Mouse (Mus musculus) lung, postnatal 0 days (tissue): ENCODE results near the gene Slc30a4. TPM values are rescaled to one million over a fixed set of nuclear protein-coding genes. Genes with fewer than 3 reads are reported as not detected.

Source experiments
- ATAC-seq: fragments of 200-750 bp; cut with Nextera tagmentation; 2 replicates; pipeline ENCODE4 v1.8.0; 2017; ENCODE audit warnings: moderate library complexity
- DNase-seq: peaks from one replicate; pipeline ENCODE4 v3.0.0-alpha.2; 2016; ENCODE audit warnings: low spot score
- H3K27ac ChIP-seq: fragments of 300-500 bp; sonication (generic); 2 replicates; pipeline ENCODE4 v1.5.1; 2014; ENCODE audit warnings: antibody characterized with exemption, mild to moderate bottlenecking, low read length, mixed read lengths
- H3K27me3 ChIP-seq: fragments of 300-500 bp; sonication (generic); replicated peaks from 2 replicates; pipeline ENCODE4 v1.6.1; 2014; ENCODE audit warnings: low read length, mixed read lengths; ENCODE audit not compliant: insufficient read depth
- H3K36me3 ChIP-seq: fragments of 300-500 bp; sonication (generic); 2 replicates; pipeline ENCODE4 v1.6.1; 2014; ENCODE audit warnings: low read length, mixed read lengths; ENCODE audit not compliant: insufficient read depth
- H3K4me1 ChIP-seq: fragments of 300-500 bp; sonication (generic); 2 replicates; pipeline ENCODE4 v1.6.1; 2014; ENCODE audit warnings: antibody characterized with exemption, low read depth, low read length, mixed read lengths; ENCODE audit not compliant: insufficient read depth
- H3K4me2 ChIP-seq: fragments of 300-500 bp; sonication (generic); replicated peaks from 2 replicates; pipeline ENCODE4 v1.6.1; 2014; ENCODE audit warnings: low read depth, mild to moderate bottlenecking, low read length, moderate library complexity, mixed read lengths
- H3K4me3 ChIP-seq: fragments of 300-500 bp; sonication (generic); 2 replicates; pipeline ENCODE4 v1.5.1; 2014; ENCODE audit warnings: low read depth, low read length
- H3K9ac ChIP-seq: fragments of 300-500 bp; sonication (generic); replicated peaks from 2 replicates; pipeline ENCODE4 v1.6.1; 2014; ENCODE audit warnings: low read depth, mild to moderate bottlenecking
- H3K9me3 ChIP-seq: fragments of 300-500 bp; sonication (generic); 2 replicates; pipeline ENCODE4 v1.6.1; 2016; ENCODE audit warnings: low read length, mixed read lengths
- CTCF ChIP-seq: IDR thresholded peaks from 2 replicates; pipeline ENCODE4 v1.5.1; 2016; ENCODE audit warnings: antibody characterized with exemption, mild to moderate bottlenecking
- EP300 ChIP-seq: IDR thresholded peaks from 2 replicates; pipeline ENCODE4 v1.6.1; 2016; ENCODE audit warnings: antibody characterized with exemption, mild to moderate bottlenecking, control low read depth
- WGBS: fragments of 180-500 bp; shearing (Covaris S2); extraction: QIAGEN DNeasy Blood & Tissue Kit; methylation state at CpG from one replicate; pipeline ENCODE4 v1.1.7; 2014; 5-methylcytosine and 5-hydroxymethylcytosine counted together
- polyA plus RNA-seq: library from polyadenylated mRNA; unstranded; fragments of >200 nt; fragmentation: Nextera tagmentation; extraction: Ambion mirVana; gene quantifications from 2 replicates; pipeline ENCODE4 v1.2.1, GENCODE M21; 2015

Slc30a4 gene
- polyA plus RNA-seq, 1 experiment from 2014 or later: 5.0 TPM

- no peaks in the 10 kb centered on the region for H3K9me3 ChIP-seq
- WGBS: 27% methylated on average over 12 of the region's 12 CpGs
- peak; percentile 56 for DNase-seq
- no peaks in the 10 kb centered on the region for H3K36me3 ChIP-seq
- H3K4me1 ChIP-seq: no peaks in the 10 kb centered on the region
- H3K27ac ChIP-seq: no peak overlapping the region
- H3K4me2 ChIP-seq: no peak overlapping the region
- H3K27me3 ChIP-seq: no peaks in the 10 kb centered on the region
- no peak for TF ChIP-seq EP300
- TF ChIP-seq CTCF: peak; percentile 71
- peak; percentile 61 for ATAC-seq
- H3K4me3 ChIP-seq: no peak overlapping the region
- no peak overlapping the region for H3K9ac ChIP-seq
These were observed 36.2 kb downstream of the Slc30a4 start for GRCm38 (mm10) chr2:122665973-122666875.

GRCm38 (mm10) chr2:122665253-122665972 lies 37.0 kb downstream of the Slc30a4 start:
- H3K9ac ChIP-seq: no peak overlapping the region
- H3K36me3 ChIP-seq: no peaks in the 10 kb centered on the region
- H3K27ac ChIP-seq: no peak overlapping the region
- DNase-seq (no peak), ATAC-seq (no peak)
- H3K27me3 ChIP-seq: no peaks in the 10 kb centered on the region
- H3K9me3 ChIP-seq: no peaks in the 10 kb centered on the region
- no peak overlapping the region for H3K4me3 ChIP-seq
- no peaks in the 10 kb centered on the region for H3K4me1 ChIP-seq
- WGBS: 34% methylated on average over 6 of the region's 6 CpGs
- H3K4me2 ChIP-seq: no peak overlapping the region
- TF ChIP-seq EP300 (no peak), CTCF (no peak)

- ATAC-seq: no peak
- no peaks in the 10 kb centered on the region for H3K9me3 ChIP-seq
- H3K36me3 ChIP-seq: no peaks in the 10 kb centered on the region
- H3K9ac ChIP-seq: no peak overlapping the region
- no peaks in the 10 kb centered on the region for H3K27me3 ChIP-seq
- DNase-seq: no peak
- H3K4me3 ChIP-seq: no peak overlapping the region
- no peak overlapping the region for H3K27ac ChIP-seq
- no peaks in the 10 kb centered on the region for H3K4me1 ChIP-seq
- WGBS: 71% methylated on average over 7 of the region's 7 CpGs
- no peak for TF ChIP-seq CTCF
- TF ChIP-seq EP300: no peak
- H3K4me2 ChIP-seq: no peak overlapping the region
These were observed 42.6 kb downstream of the Slc30a4 start for GRCm38 (mm10) chr2:122659825-122660224.

GRCm38 (mm10) chr2:122657707-122658524 lies 44.5 kb downstream of the Slc30a4 start:
- H3K36me3 ChIP-seq: no peaks in the 10 kb centered on the region
- H3K4me2 ChIP-seq: no peak overlapping the region
- ATAC-seq (no peak), DNase-seq (no peak)
- no peaks in the 10 kb centered on the region for H3K9me3 ChIP-seq
- H3K9ac ChIP-seq: no peak overlapping the region
- no peak overlapping the region for H3K27ac ChIP-seq
- TF ChIP-seq EP300: no peak
- TF ChIP-seq CTCF: no peak
- no peak overlapping the region for H3K4me3 ChIP-seq
- H3K4me1 ChIP-seq: no peaks in the 10 kb centered on the region
- 67% methylated on average over 11 of the region's 11 CpGs for WGBS
- no peaks in the 10 kb centered on the region for H3K27me3 ChIP-seq

- H3K4me3 ChIP-seq: no peak overlapping the region
- no peaks in the 10 kb centered on the region for H3K27me3 ChIP-seq
- ATAC-seq (no peak), DNase-seq (no peak)
- no peak overlapping the region for H3K4me2 ChIP-seq
- TF ChIP-seq CTCF: no peak
- TF ChIP-seq EP300: no peak
- H3K4me1 ChIP-seq: no peaks in the 10 kb centered on the region
- no peak overlapping the region for H3K27ac ChIP-seq
- WGBS: 32% methylated on average over 9 of the region's 9 CpGs
- H3K36me3 ChIP-seq: no peaks in the 10 kb centered on the region
- H3K9ac ChIP-seq: no peak overlapping the region
- no peaks in the 10 kb centered on the region for H3K9me3 ChIP-seq
These were observed 45.7 kb downstream of the Slc30a4 start for GRCm38 (mm10) chr2:122656767-122657166.

GRCm38 (mm10) chr2:122656052-122656451 lies 46.4 kb downstream of the Slc30a4 start:
- DNase-seq (no peak), ATAC-seq (peak; percentile 49)
- Histone ChIP-seq H3K36me3 (no peaks in the 10 kb centered on the region), H3K9ac (no peak overlapping the region), H3K4me2 (no peak overlapping the region), H3K4me3 (no peak overlapping the region), H3K27me3 (no peaks in the 10 kb centered on the region), H3K27ac (no peak overlapping the region), H3K4me1 (no peaks in the 10 kb centered on the region), H3K9me3 (no peaks in the 10 kb centered on the region)
- no peak for TF ChIP-seq CTCF
- TF ChIP-seq EP300: no peak
- WGBS: 38% methylated on average over 2 of the region's 2 CpGs
